Mouse (Mus musculus): ENCODE data around the gene Dll1.

- no peak for TF ChIP-seq EP300 (IDR thresholded peaks at IDR 0.05; ENCODE audit: low read depth)
- TF ChIP-seq CTCF (IDR thresholded peaks at IDR 0.05; ENCODE audit: low read depth): no peak
Measured at GRCm38 (mm10) chr17:15421446-15421845, 44.8 kb upstream of the Dll1 start.
